Mouse (Mus musculus) c-Kit-negative CD71-positive TER-119-positive erythroid progenitor cells, embryonic 14.5 days (primary cell): ENCODE measurements around the gene Ttc3.

Source experiments
- DNase-seq: peaks from one replicate; pipeline ENCODE4 v3.0.0-alpha.2; 2013; ENCODE audit warnings: low read depth, low spot score

The Ttc3 gene

DNA sequence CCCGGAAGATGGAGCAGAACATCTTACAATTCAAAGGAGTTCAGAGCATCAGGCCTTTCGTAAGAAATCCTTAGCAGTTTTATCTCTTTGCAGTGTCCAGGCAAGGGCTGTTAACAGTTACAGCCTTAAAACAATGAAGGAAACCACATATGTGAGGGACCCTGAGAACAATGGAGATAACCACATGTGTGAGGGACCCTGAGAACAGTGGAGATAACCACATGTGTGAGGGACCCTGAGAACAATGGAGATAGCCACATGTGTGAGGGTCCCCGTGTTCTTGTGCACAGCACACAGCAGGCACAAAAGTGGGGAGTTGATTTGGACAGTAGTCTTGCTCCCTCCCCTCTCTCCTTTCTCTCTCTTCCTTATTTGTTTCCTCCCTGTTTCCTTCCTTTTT is 12.3 kb upstream of the Ttc3 start:
- DNase-seq: no peak

GRCm38 (mm10) chr16:94360578-94361350 is 9.7 kb upstream of the Ttc3 start:
- no peak for DNase-seq

- no peak for DNase-seq
Measured at GRCm38 (mm10) chr16:94362174-94362873, 8.1 kb upstream of the Ttc3 start.

DNA sequence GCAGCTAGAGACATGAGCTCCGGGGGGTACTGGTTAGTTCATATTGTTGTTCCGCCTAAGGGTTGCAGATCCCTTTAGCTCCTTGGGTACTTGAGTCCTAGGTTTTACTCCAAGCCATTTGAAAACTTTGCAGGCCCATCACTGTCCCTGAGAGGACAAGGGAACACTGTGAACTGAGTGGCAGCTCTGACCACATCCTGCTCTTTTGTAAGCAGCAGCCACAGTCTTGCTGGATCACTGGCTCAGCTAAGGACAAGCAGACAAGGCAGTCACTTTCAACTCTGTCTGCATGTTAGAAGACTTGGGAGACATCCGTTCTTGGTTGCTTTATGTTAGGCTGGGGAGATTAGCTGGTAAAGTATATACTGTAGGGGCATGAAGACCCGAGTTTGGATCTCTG is 6.6 kb upstream of the Ttc3 start:
- DNase-seq: no peak

DNA sequence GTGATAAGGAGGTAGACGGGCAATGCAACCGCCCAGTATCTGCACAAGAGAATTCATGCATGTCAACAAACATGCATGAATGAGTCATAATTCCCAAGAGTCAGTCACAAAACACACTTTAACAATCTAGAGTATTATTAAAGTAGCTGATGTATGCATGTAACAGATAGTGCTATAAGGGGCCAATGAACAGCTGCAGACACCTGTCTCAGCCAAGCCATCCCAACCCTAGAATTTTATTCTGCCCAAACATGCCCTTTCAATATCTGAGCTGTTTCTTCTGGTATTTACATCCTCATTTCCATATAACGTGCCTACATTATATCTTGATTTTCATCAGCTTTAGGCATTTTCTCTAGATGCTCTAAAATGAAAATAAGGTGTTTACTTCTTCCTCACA is 5.0 kb upstream of the Ttc3 start:
- DNase-seq: no peak

DNA sequence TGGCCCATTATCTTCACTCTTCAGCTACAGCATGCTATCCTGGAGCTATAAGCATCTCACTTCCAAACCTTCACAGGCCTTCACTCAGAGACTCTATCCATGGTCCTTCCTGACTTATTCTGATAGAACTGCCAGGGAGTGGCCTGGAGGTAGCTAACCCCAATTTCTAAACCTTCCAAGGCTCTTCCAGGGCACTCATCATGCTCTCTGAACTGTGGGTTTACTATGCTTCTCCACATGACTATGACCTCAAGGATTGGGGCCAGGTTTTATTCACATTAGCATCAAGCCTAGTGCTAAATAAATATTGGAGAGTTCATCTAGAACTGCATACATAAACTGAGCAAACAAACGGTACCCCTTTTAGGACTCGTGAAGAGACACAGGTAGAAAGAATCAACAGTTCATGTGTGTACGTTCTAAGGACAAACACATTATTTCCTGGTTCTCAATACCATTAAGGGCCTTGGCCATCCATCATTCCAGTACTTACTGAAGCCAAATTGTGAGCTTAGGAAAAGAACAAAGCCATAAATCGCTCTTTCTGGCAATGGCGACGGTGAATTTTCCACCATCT is 734 bp upstream of the Ttc3 start:
- no peak for DNase-seq

- DNase-seq: no peak
Measured at GRCm38 (mm10) chr16:94370915-94371300, 490 bp downstream of the Ttc3 start.

DNA sequence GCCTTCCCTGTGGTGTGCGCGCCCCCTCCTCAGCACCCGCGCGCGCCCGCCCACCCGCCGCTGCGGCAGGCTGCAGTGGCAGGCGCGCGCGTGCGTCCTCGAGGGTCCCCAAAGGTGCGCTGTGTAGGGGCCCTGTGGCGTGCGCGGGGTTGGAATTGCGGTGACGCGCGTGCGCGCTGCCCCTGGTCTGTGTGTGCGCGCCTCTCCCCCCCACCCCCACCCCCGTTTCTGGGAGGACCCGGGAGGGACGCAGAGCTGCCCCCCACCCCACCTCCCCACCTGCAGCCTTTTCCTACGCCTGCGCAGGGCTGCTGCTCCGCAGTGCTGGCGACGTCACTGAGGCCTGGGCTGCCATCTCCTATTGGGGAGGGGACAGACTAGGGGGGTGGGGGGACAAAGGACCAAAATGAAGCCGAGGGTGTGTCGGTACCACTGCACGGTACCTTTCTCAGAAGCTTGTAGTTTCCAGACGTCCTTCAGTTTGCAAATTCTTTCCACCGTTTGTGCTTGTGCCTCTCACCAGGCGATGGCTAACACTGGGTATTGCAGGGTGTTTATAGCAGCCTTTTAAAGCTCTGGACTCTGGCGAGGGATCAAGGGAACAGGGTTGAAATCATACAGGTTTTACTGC is 998 bp downstream of the Ttc3 start, which contains the start of gene Pigp:
Pigp (minus strand) TSS at position 542 of the 631 bp plus-strand sequence.
- DNase-seq: no peak

DNA sequence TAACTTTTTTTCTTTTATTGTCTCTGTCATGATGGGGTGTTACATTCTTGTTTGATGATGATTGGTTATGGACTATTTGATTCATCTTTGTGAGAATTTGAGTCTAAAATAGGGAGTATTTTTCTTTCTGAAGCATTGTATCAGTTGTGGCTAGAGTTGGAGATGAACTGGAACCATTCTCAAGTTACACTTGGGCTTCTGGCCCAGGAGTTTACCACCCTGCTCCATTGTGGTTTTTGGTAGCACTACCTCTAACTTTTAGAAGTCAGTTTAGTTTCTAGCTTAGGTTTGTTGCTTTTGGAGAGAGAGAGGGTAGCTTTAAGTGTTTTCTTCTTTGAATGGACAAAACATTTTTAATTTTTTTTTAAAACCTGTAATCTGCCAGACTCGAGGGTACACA is 9.0 kb downstream of the Ttc3 start:
- no peak for DNase-seq

- no peak for DNase-seq
Measured at GRCm38 (mm10) chr16:94383277-94383676, 12.9 kb downstream of the Ttc3 start.

DNA sequence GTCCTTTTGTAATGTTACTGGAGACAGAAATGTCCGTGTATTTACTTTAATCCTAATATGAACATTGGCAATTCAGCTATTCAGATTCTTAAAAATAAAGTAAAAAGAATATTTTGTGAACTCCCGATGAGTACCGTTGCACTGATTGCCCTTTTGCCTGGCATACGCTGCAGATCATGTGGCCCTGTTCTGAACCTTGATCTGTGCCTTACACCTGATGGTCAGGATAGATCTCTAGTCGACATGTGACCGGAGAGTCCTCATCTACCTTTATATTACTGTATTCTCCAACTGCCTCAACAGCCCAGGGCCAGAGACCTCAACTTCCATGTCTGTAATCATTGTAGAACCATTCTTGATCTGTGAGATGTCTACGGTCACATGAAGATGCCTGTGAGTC is 17.3 kb downstream of the Ttc3 start:
- DNase-seq: no peak

DNA sequence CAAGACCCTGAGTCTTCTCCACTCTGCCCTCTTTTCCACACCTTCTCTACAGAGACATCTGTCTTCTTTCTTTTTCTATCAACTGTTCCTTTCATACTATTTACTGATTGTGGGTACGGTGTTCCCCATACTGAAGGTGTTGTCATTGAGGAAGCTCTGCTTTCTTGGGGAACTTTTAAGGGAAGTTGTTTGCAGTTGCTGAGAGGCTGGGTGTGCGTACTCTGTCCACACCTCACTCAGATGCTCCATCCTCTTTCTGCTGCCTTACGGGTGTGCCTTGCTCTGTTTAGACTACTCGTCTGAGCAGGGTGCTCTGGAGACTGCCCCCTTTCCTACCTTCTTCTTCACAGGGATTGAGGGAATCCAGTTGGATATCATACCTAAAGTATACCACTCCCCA is 21.9 kb downstream of the Ttc3 start:
- no peak for DNase-seq

GRCm38 (mm10) chr16:94395051-94395450 is 24.6 kb downstream of the Ttc3 start:
- no peak for DNase-seq

- DNase-seq: no peak
Measured at GRCm38 (mm10) chr16:94396641-94397040, 26.2 kb downstream of the Ttc3 start.

DNA sequence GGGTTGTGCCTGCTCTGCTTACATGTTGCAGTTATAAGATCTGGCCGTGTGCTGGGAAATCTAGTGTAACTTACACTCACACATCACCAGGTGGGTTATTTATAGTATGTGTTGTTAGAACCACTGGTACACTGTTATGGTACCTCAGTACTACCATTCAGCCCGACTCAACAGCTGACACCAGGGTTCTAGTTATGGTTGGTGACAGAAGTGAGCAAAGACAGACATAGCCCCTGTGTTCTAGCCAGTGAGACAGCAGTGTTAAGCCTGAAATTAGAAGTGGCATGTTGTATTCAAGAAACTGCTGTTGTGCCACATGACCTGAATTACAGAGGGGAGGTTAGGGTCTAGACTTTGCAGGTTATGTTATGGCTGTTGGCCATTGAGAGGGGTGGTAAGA is 28.7 kb downstream of the Ttc3 start:
- no peak for DNase-seq

DNA sequence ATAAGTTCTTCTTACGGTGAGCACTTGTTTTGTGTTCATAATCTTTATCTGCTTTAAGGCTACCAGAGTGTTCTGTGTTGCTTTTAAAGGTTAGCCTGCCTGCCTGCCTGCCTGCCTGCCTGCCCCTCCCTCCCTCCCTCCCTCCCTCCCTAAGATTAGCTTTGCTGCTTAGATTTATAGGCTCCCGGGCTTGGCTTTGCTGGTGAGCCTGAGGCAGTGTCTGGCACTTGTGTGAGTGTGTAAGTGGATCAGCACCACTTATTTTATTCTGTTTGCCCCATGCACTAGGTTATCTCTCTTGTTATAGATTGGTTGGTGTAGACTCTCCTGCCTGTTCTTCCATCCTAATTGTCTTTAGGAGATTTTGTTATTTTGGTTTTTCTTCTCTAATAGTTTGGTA is 31.2 kb downstream of the Ttc3 start:
- DNase-seq: no peak

DNA sequence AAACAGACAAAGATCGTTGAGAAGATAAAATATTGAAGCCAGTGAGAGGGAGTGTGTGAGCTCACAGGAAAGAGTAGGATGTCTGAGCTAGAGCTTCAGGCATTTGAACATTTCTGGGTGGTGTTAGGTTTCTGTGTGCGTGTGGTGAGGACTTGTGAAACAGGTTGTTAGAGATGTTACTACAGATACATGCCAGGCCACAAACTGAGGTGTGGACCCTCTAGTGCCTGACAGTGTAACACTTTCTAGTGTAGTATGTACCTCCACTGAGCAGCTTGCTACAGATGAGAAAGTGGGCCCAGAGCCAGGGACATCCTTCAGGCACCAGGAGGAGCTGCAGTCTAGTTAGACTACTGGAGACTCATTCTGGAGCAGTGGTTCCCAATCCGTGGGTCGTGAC is 31.8 kb downstream of the Ttc3 start:
- DNase-seq: no peak

DNA sequence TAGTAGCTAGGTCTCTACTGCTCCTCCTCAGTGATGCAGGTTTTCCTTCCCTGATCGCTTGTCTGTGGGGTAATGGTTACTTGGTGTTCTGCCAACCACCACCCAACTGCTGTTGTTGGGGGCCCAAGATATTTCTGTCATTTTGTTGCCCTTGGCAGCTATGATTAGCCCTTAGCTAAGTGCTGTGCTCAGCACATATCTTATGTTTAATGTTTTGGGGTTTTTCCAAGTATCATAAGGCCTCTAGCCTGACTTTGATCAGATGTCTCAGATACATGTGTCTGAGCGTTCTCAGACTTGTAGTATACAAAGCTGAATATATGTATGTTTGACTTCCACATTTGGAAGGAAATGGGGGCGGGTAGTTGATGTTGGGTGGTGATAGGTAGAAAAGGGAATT is 40.9 kb downstream of the Ttc3 start:
- DNase-seq: no peak

- DNase-seq: no peak
Measured at GRCm38 (mm10) chr16:94412198-94412597, 41.8 kb downstream of the Ttc3 start.

- no peak for DNase-seq
Measured at GRCm38 (mm10) chr16:94412760-94413159, 42.3 kb downstream of the Ttc3 start.

DNA sequence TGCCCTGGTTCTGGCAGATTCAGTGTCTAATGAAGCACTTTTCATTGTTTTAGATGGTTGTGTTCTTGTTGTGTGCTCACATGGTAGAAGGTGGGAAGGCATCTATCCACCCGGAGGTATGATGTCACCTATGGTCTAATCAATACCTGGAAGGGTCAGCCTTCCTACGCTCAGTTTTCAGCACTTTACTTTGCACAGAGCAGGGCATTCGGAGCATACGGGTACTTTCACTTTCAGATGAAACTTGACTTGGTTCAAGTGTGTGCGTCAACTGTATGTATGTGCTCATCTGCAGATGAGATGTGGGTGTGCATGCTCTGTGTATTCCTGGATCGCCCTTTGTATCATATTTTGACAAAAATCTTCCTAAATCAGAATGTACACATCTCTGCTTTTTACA is 43.7 kb downstream of the Ttc3 start:
- DNase-seq: no peak

- DNase-seq: peak; percentile 5
Measured at GRCm38 (mm10) chr16:94420498-94420897, 50.1 kb downstream of the Ttc3 start.
